Mouse (Mus musculus) kidney, embryonic 14.5 days (tissue): Measurements from ENCODE around the gene Peli2. TPM values are rescaled to one million over a fixed set of nuclear protein-coding genes. Genes with fewer than 3 reads are reported as not detected.

ENCODE experiments used
- ATAC-seq: fragments of 200-750 bp; cut with Nextera tagmentation; 2 replicates; pipeline ENCODE4 v1.8.0; 2017; ENCODE audit warnings: moderate number of reproducible peaks, mild to moderate bottlenecking, moderate TSS enrichment, moderate library complexity; ENCODE audit not compliant: low FRiP score, low TSS enrichment
- H3K27ac ChIP-seq: fragments of 300-500 bp; sonication (generic); 2 replicates; pipeline ENCODE4 v1.5.1; 2014; ENCODE audit warnings: low read depth, mild to moderate bottlenecking, low read length, moderate library complexity, mixed read lengths
- H3K27me3 ChIP-seq: fragments of 300-500 bp; sonication (generic); 2 replicates; pipeline ENCODE4 v1.6.1; 2014; ENCODE audit warnings: mild to moderate bottlenecking, low read length; ENCODE audit not compliant: control insufficient read depth, insufficient read depth
- H3K36me3 ChIP-seq: fragments of 300-500 bp; sonication (generic); 2 replicates; pipeline ENCODE4 v1.6.1; 2014; ENCODE audit warnings: low read length, mixed read lengths; ENCODE audit not compliant: control insufficient read depth, insufficient read depth
- H3K4me1 ChIP-seq: fragments of 300-500 bp; sonication (generic); 2 replicates; pipeline ENCODE4 v1.6.1; 2014; ENCODE audit warnings: low read length, mixed read lengths; ENCODE audit not compliant: control insufficient read depth, insufficient read depth
- H3K4me2 ChIP-seq: fragments of 300-500 bp; sonication (generic); replicated peaks from 2 replicates; pipeline ENCODE4 v1.6.1; 2014; ENCODE audit warnings: low read depth, mild to moderate bottlenecking, low read length
- H3K4me3 ChIP-seq: fragments of 300-500 bp; sonication (generic); 2 replicates; pipeline ENCODE4 v1.5.1; 2014; ENCODE audit warnings: mild to moderate bottlenecking, low read length
- H3K9ac ChIP-seq: fragments of 300-500 bp; sonication (generic); 2 replicates; pipeline ENCODE4 v1.6.1; 2014; ENCODE audit warnings: low read depth, mild to moderate bottlenecking, low read length, moderate library complexity
- H3K9me3 ChIP-seq: fragments of 300-500 bp; sonication (generic); 2 replicates; pipeline ENCODE4 v1.6.1; 2016; ENCODE audit warnings: low read length; ENCODE audit not compliant: control insufficient read depth
- WGBS: fragments of 180-500 bp; shearing (Covaris S2); extraction: QIAGEN DNeasy Blood & Tissue Kit; methylation state at CpG from one replicate; pipeline ENCODE4 v1.1.7; 2014; 5-methylcytosine and 5-hydroxymethylcytosine counted together
- polyA plus RNA-seq: library from polyadenylated mRNA; unstranded; fragments of >200 nt; fragmentation: Nextera tagmentation; extraction: Ambion mirVana; gene quantifications from 2 replicates; pipeline ENCODE4 v1.2.1, GENCODE M21; 2014

Peli2 gene
- polyA plus RNA-seq, 1 experiment from 2014 or later = 10.8 TPM

GRCm38 (mm10) chr14:48139409-48139808, 18.8 kb downstream of the Peli2 start:
- H3K4me1 ChIP-seq = peaks cover 15% of the 10 kb centered on the region
- no peak for ATAC-seq
- no peaks in the 10 kb centered on the region for H3K9me3 ChIP-seq
- no peak overlapping the region for H3K4me3 ChIP-seq
- no peak overlapping the region for H3K9ac ChIP-seq
- no peak overlapping the region for H3K4me2 ChIP-seq
- H3K27me3 ChIP-seq = no peaks in the 10 kb centered on the region
- 78% methylated on average over 3 of the region's 3 CpGs for WGBS
- H3K27ac ChIP-seq = no peak overlapping the region
- H3K36me3 ChIP-seq = no peaks in the 10 kb centered on the region

GRCm38 (mm10) chr14:48141694-48142093, 21.1 kb downstream of the Peli2 start:
- Histone ChIP-seq H3K27me3 (no peaks in the 10 kb centered on the region), H3K27ac (no peak overlapping the region)
- ATAC-seq = no peak

GRCm38 (mm10) chr14:48142696-48143095, 22.1 kb downstream of the Peli2 start:
- Histone ChIP-seq H3K9ac (no peak overlapping the region), H3K36me3 (no peaks in the 10 kb centered on the region), H3K4me1 (0 out of 2 replicates have a peak, but pooled peaks cover 3% of the 10 kb centered on the region), H3K9me3 (no peaks in the 10 kb centered on the region), H3K4me3 (no peak overlapping the region), H3K4me2 (no peak overlapping the region), H3K27ac (no peak overlapping the region), H3K27me3 (no peaks in the 10 kb centered on the region)
- ATAC-seq = no peak
- WGBS = 54% methylated on average over 10 of the region's 10 CpGs

More at GRCm38 (mm10) chr14:48141694-48142093, 21.1 kb downstream of the Peli2 start:
- WGBS = 52% methylated on average over 8 of the region's 8 CpGs
- Histone ChIP-seq H3K4me3 (no peak overlapping the region), H3K4me1 (peaks cover 7% of the 10 kb centered on the region; the same call in 1 of the 2 replicates), H3K4me2 (no peak overlapping the region), H3K9ac (no peak overlapping the region), H3K36me3 (no peaks in the 10 kb centered on the region), H3K9me3 (no peaks in the 10 kb centered on the region)

GRCm38 (mm10) chr14:48143141-48143540, 22.5 kb downstream of the Peli2 start:
- no peak overlapping the region for H3K4me3 ChIP-seq
- no peak overlapping the region for H3K9ac ChIP-seq
- WGBS = 64% methylated on average over 4 of the region's 4 CpGs
- no peak for ATAC-seq
- no peaks in the 10 kb centered on the region for H3K27me3 ChIP-seq
- no peaks in the 10 kb centered on the region for H3K9me3 ChIP-seq
- 0 out of 2 replicates have a peak, but pooled peaks cover 3% of the 10 kb centered on the region for H3K4me1 ChIP-seq
- no peaks in the 10 kb centered on the region for H3K36me3 ChIP-seq
- H3K4me2 ChIP-seq = no peak overlapping the region
- H3K27ac ChIP-seq = no peak overlapping the region

- Histone ChIP-seq H3K27me3 (no peaks in the 10 kb centered on the region), H3K4me2 (no peak overlapping the region), H3K36me3 (no peaks in the 10 kb centered on the region), H3K4me1 (no peaks in the 10 kb centered on the region), H3K27ac (no peak overlapping the region), H3K9me3 (no peaks in the 10 kb centered on the region), H3K9ac (no peak overlapping the region), H3K4me3 (no peak overlapping the region)
- 86% methylated on average over 17 of the region's 17 CpGs for WGBS
- no peak for ATAC-seq
These were observed 23.7 kb downstream of the Peli2 start for GRCm38 (mm10) chr14:48144330-48144729.

- H3K9ac ChIP-seq = no peak overlapping the region
- H3K27me3 ChIP-seq = no peaks in the 10 kb centered on the region
- no peaks in the 10 kb centered on the region for H3K4me1 ChIP-seq
- no peak overlapping the region for H3K27ac ChIP-seq
- no peaks in the 10 kb centered on the region for H3K36me3 ChIP-seq
- H3K4me2 ChIP-seq = no peak overlapping the region
- WGBS = 88% methylated on average over 6 of the region's 6 CpGs
- no peaks in the 10 kb centered on the region for H3K9me3 ChIP-seq
- ATAC-seq = no peak
- H3K4me3 ChIP-seq = no peak overlapping the region
These were observed 27.1 kb downstream of the Peli2 start for GRCm38 (mm10) chr14:48147688-48148087.

- H3K4me2 ChIP-seq = no peak overlapping the region
- H3K9me3 ChIP-seq = no peaks in the 10 kb centered on the region
- no peak overlapping the region for H3K9ac ChIP-seq
- ATAC-seq = no peak
- H3K36me3 ChIP-seq = no peaks in the 10 kb centered on the region
- H3K27me3 ChIP-seq = no peaks in the 10 kb centered on the region
- 42% methylated on average over 6 of the region's 6 CpGs for WGBS
- H3K4me3 ChIP-seq = no peak overlapping the region
- H3K27ac ChIP-seq = no peak overlapping the region
- H3K4me1 ChIP-seq = no peaks in the 10 kb centered on the region
These were observed 28.0 kb downstream of the Peli2 start for GRCm38 (mm10) chr14:48148615-48149014.

- no peak overlapping the region for H3K27ac ChIP-seq
- H3K9me3 ChIP-seq = no peaks in the 10 kb centered on the region
- H3K4me1 ChIP-seq = 0 out of 2 replicates have a peak, but pooled peaks cover 2% of the 10 kb centered on the region
- no peak overlapping the region for H3K9ac ChIP-seq
- H3K36me3 ChIP-seq = no peaks in the 10 kb centered on the region
- H3K27me3 ChIP-seq = no peaks in the 10 kb centered on the region
- no peak overlapping the region for H3K4me2 ChIP-seq
- ATAC-seq = no peak
- 93% methylated on average over 9 of the region's 9 CpGs for WGBS
- H3K4me3 ChIP-seq = no peak overlapping the region
These were observed 28.7 kb downstream of the Peli2 start for GRCm38 (mm10) chr14:48149351-48149750.

- Histone ChIP-seq H3K9ac (no peak overlapping the region), H3K27me3 (no peaks in the 10 kb centered on the region), H3K4me1 (0 out of 2 replicates have a peak, but pooled peaks cover 8% of the 10 kb centered on the region), H3K36me3 (no peaks in the 10 kb centered on the region), H3K4me3 (no peak overlapping the region), H3K4me2 (no peak overlapping the region), H3K9me3 (no peaks in the 10 kb centered on the region), H3K27ac (no peak overlapping the region)
- ATAC-seq = no peak
- WGBS = 48% methylated on average over 1 of the region's 1 CpGs
These were observed 30.3 kb downstream of the Peli2 start for GRCm38 (mm10) chr14:48150903-48151302.
